Mouse (Mus musculus): ENCODE data around the gene Olfr54. TPM values are rescaled to one million over a fixed set of nuclear protein-coding genes. Genes with fewer than 3 reads are reported as not detected.

The Olfr54 gene
- total RNA-seq (2023) = not detected

GRCm38 (mm10) chr11:51013936-51014335 is at the start of gene Olfr54:
Olfr54 (plus strand) TSS chr11:51014236.

GRCm38 (mm10) chr11:50966230-50966629 is 47.8 kb upstream of the Olfr54 start, which contains the start of gene Olfr1378:
Olfr1378 (plus strand) TSS chr11:50966530.

GRCm38 (mm10) chr11:50981667-50982066 is 32.4 kb upstream of the Olfr54 start, which contains the start of gene Olfr1377:
Olfr1377 (plus strand) TSS chr11:50981967.

GRCm38 (mm10) chr11:51003296-51003695 is 10.7 kb upstream of the Olfr54 start, which contains the start of gene Olfr51:
Olfr51 (plus strand) TSS chr11:51003596.

GRCm38 (mm10) chr11:51047809-51048208 is 33.8 kb downstream of the Olfr54 start, which contains the start of gene Olfr1375:
Olfr1375 (plus strand) TSS chr11:51048109.

GRCm38 (mm10) chr11:51059151-51059571 is 45.1 kb downstream of the Olfr54 start, which contains the start of gene Zfp354a:
Zfp354a (plus strand) TSS chr11:51059257.

Other genes starting within 250 kb of the Olfr54 start
- 10 to 100 TPM; 16.2 to 21.5 TPM for gene Zfp354c, start 186.5 kb upstream of the Olfr54 start, total RNA-seq (2023)
- gene Zfp879, start 172.7 kb upstream of the Olfr54 start, total RNA-seq (2023) = under 1 TPM; 0.41 to 0.90 TPM
- gene Grm6, start 163.6 kb upstream of the Olfr54 start, total RNA-seq (2023) = 10 to 100 TPM; 10.3 to 12.8 TPM
- gene Zfp454, start 126.6 kb upstream of the Olfr54 start, total RNA-seq (2023) = under 1 TPM; 0.38 to 0.39 TPM
- 1 to 10 TPM; 2.1 to 2.4 TPM for gene Zfp2, start 98.1 kb upstream of the Olfr54 start, total RNA-seq (2023)
- gene Zfp354b, start 82.6 kb upstream of the Olfr54 start, total RNA-seq (2023) = not detected
- gene 4933414I15Rik, start 70.5 kb upstream of the Olfr54 start, total RNA-seq (2023) = not detected
- not detected for gene Prop1, start 60.5 kb upstream of the Olfr54 start, total RNA-seq (2023)
- not detected for gene Olfr1378, start 47.7 kb upstream of the Olfr54 start, total RNA-seq (2023)
- not detected for gene Olfr1377, start 32.3 kb upstream of the Olfr54 start, total RNA-seq (2023)
- not detected for gene Olfr51, start 10.6 kb upstream of the Olfr54 start, total RNA-seq (2023)
- gene Olfr1375, start 33.9 kb downstream of the Olfr54 start, total RNA-seq (2023) = not detected
- gene Zfp354a, start 45.0 kb downstream of the Olfr54 start, total RNA-seq (2023) = not detected
- gene Gm12569, start 206.2 kb downstream of the Olfr54 start, total RNA-seq (2023) = not detected
- 100 to 1,000 TPM; 227 to 236 TPM for gene Clk4, start 247.5 kb downstream of the Olfr54 start, total RNA-seq (2023)
- not detected for gene BC049762, start 248.8 kb downstream of the Olfr54 start, total RNA-seq (2023)

All from T-cell, adult 66 days (primary cell).